Mouse (Mus musculus) thymus, postnatal 4 days (tissue): ENCODE results near the gene Smim1.
A peak's percentile ranks its signal among the peaks of the same experiment; 100 is the strongest.

ENCODE experiments used
- DNase-seq: peaks from one replicate; pipeline ENCODE4 v3.0.0; 2021

Gene Smim1

DNA sequence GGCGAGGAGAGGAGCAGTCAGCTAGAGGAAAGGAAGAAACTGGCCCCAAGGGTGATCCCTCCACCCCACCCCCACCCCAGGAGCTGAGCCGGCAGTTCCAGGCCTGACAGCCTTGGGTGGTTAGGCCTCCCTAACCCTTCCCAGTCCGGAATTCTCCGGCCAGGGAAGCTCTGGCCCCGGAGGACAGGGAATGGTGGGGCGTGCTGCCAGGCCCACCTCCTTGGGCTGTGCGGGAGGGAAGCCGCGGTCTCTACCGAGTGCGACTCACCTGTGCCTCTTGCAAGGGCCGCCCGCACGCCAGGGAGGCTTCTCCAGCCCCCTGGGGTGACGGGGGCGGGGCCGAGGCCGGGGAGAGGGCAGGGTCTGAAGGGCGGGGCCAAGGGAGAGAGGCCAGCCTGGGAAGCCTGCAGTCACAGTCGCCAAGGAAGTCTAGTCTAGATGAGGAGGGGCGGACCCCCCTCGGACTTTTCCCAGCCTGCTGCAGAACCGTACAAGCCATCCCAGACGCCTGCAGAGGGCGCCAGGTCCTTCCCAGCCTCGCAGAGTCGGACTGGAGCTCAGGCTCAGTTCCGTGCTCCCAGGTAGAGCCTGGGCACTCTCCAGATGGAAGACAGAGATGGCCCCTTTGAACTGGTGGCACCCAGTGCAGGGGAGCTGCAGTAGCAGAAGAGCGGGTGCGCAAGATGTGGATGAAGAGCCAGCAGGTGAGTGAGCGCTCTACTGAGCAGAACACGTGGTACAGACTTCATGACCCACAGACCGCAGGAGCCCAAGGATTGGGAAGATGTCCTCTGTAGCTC is at the start of gene Smim1:
Gene Smim1, minus strand, starts transcription at position 590 of the 800 bp plus-strand sequence.
- peak; percentile 61 for DNase-seq

- DNase-seq: no peak
Observed at GRCm38 (mm10) chr4:154071941-154072340, 45.9 kb upstream of the Smim1 start.

DNA sequence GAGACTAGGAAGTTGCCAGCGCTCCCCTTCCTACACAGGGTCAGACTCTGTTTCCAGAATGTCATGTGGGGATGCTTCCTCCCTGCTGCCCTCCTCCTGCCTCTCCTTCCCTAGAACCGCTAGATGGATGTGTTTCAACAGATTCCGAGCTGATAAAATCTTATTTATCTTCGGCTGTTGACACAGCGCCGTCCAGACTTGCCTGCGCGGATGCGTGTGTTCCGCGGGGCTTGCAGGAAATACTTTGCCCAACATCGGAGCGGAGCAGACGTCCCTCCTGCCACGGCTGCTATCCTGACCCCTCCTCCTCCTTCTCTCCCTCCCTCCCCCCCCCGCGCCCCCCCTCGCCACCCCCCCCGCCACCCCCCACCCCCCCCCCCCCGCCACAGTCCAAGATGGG is 45.5 kb upstream of the Smim1 start:
- no peak for DNase-seq

DNA sequence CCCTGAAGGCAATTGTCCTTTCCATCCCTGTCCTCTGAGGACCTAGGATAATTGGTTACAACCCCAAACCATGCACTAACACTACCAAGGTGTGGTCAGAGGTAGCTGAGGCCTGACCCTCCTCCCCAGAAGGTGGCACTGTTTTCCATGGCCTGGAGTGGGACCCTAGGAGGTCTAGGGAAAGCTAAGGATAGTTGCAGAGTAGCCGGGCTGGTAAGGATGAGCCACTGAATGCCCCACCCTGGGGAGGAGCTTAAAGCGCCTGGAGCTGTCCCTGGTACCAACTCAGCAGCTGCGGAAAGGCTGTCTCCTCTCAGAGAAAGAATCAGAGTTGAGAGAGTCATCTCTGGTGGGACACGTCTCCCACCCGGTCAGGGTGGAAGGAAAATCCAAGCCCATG is 44.9 kb upstream of the Smim1 start:
- DNase-seq: peak; percentile 18

DNA sequence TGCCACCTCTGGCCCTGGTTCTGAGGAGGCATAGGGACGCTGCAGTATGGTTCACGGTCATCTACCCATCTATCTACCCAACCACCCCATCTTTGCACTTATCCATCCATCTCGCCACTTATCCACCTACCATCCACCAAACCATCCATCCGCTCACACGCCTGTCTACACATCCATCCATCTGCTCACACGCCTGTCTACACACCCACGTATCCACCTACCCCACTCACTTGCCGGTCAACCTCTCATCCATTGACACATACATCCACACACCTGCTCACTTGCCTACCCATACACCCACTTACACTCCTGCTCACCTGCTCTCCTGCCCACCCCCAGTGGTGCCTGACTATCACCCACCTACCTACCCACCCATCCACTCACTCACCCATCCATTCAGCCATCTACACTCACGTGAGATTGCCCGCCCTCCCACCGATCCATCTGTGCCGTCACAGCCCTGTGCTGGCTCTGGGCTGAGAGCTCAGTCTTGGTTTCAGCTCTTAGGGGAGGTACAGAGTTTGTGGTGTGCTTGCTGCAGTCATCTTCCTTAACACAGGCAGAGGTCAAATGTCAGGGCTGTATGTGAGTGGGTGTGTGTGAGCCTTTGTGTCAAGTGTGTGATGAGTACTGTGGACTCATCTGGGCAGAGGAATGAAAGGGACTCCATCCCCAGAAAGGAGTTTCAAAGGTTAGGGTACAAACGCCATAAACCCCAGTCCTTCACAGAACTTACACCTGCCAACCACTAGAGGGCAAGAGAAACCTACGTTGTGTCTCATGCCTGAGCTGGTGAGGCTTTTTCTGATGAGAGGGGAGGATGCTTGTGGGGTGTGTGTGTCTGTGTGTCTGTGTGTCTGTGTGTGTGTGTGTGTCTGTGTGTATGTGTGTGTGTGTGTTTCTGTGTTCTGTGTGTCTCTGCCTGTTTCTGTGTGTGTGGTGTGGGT is 39.1 kb upstream of the Smim1 start:
- peak; percentile 16 for DNase-seq

- DNase-seq: no peak
Observed at GRCm38 (mm10) chr4:154057696-154058095, 31.7 kb upstream of the Smim1 start.

- DNase-seq: no peak
Observed at GRCm38 (mm10) chr4:154056661-154057060, 30.6 kb upstream of the Smim1 start.

DNA sequence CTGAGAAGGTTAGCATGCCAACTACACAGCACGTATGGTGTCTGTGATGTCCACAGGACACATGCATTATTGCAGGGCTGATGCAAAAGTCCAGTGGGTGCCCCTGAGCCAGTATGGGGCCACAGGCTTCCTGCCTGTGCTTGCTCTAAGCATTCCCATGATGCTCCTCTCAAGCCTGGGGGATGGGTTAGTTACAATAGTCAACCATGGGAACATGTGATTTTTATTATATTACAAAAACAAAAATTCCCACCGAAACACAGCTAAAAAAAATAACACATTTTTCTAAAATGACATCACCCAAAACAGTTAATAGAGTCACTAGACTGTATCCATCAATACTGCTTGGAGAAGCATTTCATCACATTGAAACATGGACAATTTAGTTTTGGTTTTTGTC is 30.0 kb upstream of the Smim1 start:
- no peak for DNase-seq

DNA sequence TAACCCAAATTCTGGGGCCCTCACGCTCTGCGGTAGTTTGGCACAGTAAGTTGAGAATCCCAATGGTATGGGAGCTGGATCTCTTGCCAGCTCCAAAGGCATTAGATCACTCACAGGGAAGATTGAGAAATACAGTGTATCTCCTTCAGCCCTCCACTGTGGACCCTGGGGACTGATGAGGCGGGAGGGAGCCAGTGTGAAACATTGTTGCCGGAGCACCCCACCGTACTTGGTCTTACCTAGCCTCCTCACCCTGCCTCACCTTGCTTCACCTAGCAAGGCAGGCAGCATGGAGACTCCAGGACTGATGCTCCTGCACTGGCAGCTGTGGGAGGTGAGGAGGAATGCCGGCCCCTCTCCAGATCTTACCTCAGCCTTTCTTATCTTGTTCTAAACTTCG is 29.5 kb upstream of the Smim1 start:
- DNase-seq: no peak

GRCm38 (mm10) chr4:154053065-154053464 is 27.0 kb upstream of the Smim1 start:
- DNase-seq: no peak

- DNase-seq: no peak
Observed at GRCm38 (mm10) chr4:154051401-154051800, 25.4 kb upstream of the Smim1 start.

GRCm38 (mm10) chr4:154045837-154046236 is 19.8 kb upstream of the Smim1 start:
- no peak for DNase-seq

DNA sequence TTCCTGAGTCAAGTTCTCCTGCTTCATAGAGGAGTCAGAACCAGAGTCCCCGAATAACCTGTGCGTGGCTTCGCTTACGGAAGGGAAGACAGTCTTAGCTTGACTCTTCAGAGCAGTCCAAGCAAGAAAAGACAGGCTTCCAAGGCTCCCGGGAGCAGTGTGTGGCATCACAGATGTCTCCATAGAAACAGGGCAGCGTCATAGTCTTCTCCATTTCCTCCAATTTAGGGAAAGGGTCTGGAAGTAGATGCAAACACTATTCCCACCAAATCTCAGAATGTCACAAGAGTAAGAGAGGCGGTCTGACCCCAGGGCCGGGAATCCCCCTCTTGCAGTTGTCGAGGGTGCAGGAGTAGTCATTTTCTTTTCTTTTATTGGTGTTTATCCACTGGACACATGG is 16.5 kb upstream of the Smim1 start, which contains the start of gene Ccdc27:
Gene Ccdc27, minus strand, starts transcription at position 101 of the 400 bp plus-strand sequence.
- no peak for DNase-seq

- no peak for DNase-seq
Observed at GRCm38 (mm10) chr4:154037123-154037522, 11.1 kb upstream of the Smim1 start.

GRCm38 (mm10) chr4:154028646-154029045 is 2.6 kb upstream of the Smim1 start:
- DNase-seq: peak; percentile 63

DNA sequence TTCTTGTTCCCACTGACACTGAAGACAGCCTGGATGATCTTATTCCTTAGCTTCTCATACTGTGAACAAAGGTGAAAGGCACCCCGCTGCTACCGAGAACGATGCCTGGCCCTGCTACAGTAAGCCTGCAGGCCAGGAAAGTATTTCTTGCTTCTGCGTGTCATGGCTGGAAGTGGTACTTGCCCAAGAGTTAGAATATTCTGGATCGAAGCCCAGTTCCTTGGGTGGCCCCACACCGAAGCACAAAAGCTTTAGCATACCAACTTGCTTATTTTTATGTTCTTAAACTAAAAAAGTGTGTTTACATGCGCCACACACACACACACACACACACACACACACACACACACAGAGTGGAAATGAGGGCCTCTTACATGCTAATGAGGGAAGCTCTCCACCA is 2.0 kb upstream of the Smim1 start:
- no peak for DNase-seq

GRCm38 (mm10) chr4:154026441-154026761 is 371 bp upstream of the Smim1 start:
- no peak for DNase-seq

GRCm38 (mm10) chr4:154024729-154025521 is 1.1 kb downstream of the Smim1 start:
- DNase-seq: no peak

- DNase-seq: no peak
Observed at GRCm38 (mm10) chr4:154023754-154024601, 2.1 kb downstream of the Smim1 start.

DNA sequence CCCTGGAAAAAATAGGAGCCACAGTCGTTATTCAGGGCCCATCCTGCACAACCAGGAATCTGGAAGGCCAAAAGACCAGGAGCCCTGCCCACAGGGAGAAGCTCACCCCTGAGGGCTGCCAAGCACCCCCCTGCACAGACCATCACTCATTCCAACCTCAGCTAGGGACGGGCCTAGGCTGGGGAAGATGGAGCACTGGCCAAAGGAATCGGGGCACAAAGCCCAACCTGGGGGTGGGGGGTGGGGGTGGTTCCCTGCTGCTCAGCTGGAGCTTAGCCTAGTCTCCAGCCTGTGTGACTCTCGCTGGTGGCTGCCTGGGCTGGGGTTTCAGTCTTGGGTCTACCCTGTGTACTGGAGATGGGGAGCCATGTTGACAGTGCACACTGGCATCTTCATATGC is 3.2 kb downstream of the Smim1 start:
- no peak for DNase-seq

DNA sequence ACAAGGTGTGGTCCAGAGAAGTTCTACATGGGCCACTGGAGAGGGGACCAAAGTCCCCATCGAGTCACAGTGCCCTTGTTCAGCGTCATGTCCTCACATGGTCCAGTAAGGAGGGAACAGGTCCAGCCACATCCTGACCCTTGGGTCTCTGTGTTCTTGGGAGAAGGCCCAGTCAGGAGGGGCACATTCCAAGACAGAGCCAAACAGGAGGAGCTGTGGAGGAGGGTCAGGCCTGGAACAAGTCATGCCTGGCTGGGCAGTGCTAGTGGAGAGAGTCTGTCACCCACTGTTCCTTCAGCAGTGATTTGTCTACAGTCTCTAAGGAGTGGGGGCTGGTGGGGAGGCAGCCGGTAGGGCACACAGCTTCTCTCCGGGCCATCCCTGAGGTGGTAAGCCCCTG is 3.6 kb downstream of the Smim1 start:
- DNase-seq: no peak

GRCm38 (mm10) chr4:154021432-154021831 is 4.6 kb downstream of the Smim1 start:
- no peak for DNase-seq
